ENCODE assay signal across 15 mouse cellular contexts in genomic region chr11:101842773-101843163, GRCm38 (mm10). TPM values are rescaled to one million over a fixed set of nuclear protein-coding genes. Genes with fewer than 3 reads are reported as not detected.
DNase-seq lines count a peak whose midpoint lies in the region; ATAC-seq and TF ChIP-seq lines count a peak whose summit lies in the region.
"Had no signal": no experiment of that assay in that cellular context is flagged by ENCODE, and none has a peak within 500 bp of the region (broad histone marks: within the 10 kb centered on the region; RNA-seq: fewer than 3 reads in every experiment).

No protein-coding gene starts in this region.

- no peak for TF ChIP-seq CTCF in cerebellum, adult 2 months (IDR thresholded peaks at IDR 0.05; ENCODE audit: borderline replicate concordance, insufficient read depth, low read depth, low read length)

- DNase-seq in cerebellum, adult 2 months: no peak
- DNase-seq in cerebellum, adult 11-12 months: no peak
- DNase-seq in heart, postnatal 36 days: no peak
- DNase-seq in limb, embryonic 10.5 days (ENCODE audit: low spot score): no peak
- DNase-seq in left cerebral cortex, adult 9 months (ENCODE audit: low spot score in 2 of 2): no peak
- DNase-seq: embryo, embryonic 11 days; lung, adult 2 months; midbrain, embryonic 14.5 days had no signal

- peak overlapping the region; percentile 44 for H3K9ac ChIP-seq in heart, embryonic 16.5 days (ENCODE audit: low read length)
- H3K9ac ChIP-seq in limb, embryonic 12.5 days (replicated peaks): no peak overlapping the region
- H3K9ac ChIP-seq in stomach, embryonic 14.5 days (replicated peaks; ENCODE audit: low read depth, low read length): no peak overlapping the region
- H3K9ac ChIP-seq: forebrain, embryonic 12.5 days; neural tube, embryonic 12.5 days had no signal

- WGBS in cerebellum, adult 2 months: 16% methylated on average over 3 of the region's 3 CpGs
- WGBS in heart, embryonic 16.5 days: 60% methylated on average over 3 of the region's 3 CpGs
- WGBS in limb, embryonic 12.5 days: 83% methylated on average over 3 of the region's 3 CpGs
- 84% methylated on average over 3 of the region's 3 CpGs for WGBS in limb, embryonic 10.5 days
- 81% methylated on average over 3 of the region's 3 CpGs for WGBS in stomach, embryonic 14.5 days

- no peaks in the 10 kb centered on the region for H3K36me3 ChIP-seq in heart, embryonic 16.5 days (ENCODE audit: control insufficient read depth, insufficient read depth)
- H3K36me3 ChIP-seq in limb, embryonic 12.5 days: no peaks in the 10 kb centered on the region
- H3K36me3 ChIP-seq in limb, embryonic 10.5 days: no peaks in the 10 kb centered on the region
- H3K36me3 ChIP-seq in stomach, embryonic 14.5 days (ENCODE audit: control insufficient read depth, insufficient read depth, low read length): no peaks in the 10 kb centered on the region
- H3K36me3 ChIP-seq: forebrain, embryonic 12.5 days; neural tube, embryonic 12.5 days had no signal

- no peak overlapping the region for H3K4me3 ChIP-seq in cerebellum, adult 2 months (replicated peaks; ENCODE audit: insufficient read depth, low read depth, low read length)
- H3K4me3 ChIP-seq in heart, embryonic 16.5 days (ENCODE audit: low read length): no peak overlapping the region
- H3K4me3 ChIP-seq in limb, embryonic 12.5 days (replicated peaks): no peak overlapping the region
- no peak overlapping the region for H3K4me3 ChIP-seq in limb, embryonic 10.5 days
- H3K4me3 ChIP-seq in stomach, embryonic 14.5 days (ENCODE audit: low read depth, low read length): no peak overlapping the region
- H3K4me3 ChIP-seq: forebrain, embryonic 12.5 days; neural tube, embryonic 12.5 days had no signal

- H3K4me2 ChIP-seq in heart, embryonic 16.5 days (ENCODE audit: low read depth, low read length): peak overlapping the region; percentile 44
- H3K4me2 ChIP-seq in limb, embryonic 12.5 days: no peak overlapping the region
- no peak overlapping the region for H3K4me2 ChIP-seq in stomach, embryonic 14.5 days (replicated peaks; ENCODE audit: low read depth, low read length)
- H3K4me2 ChIP-seq: forebrain, embryonic 12.5 days; neural tube, embryonic 12.5 days had no signal

- intact Hi-C loops in heart, postnatal 36 days (cut with DNase I): no loop called here

- peak overlapping the region; percentile 69 for H3K27ac ChIP-seq in cerebellum, adult 2 months (ENCODE audit: insufficient read depth, low read length)
- H3K27ac ChIP-seq in heart, embryonic 16.5 days (ENCODE audit: low read length): peak overlapping the region; percentile 98
- H3K27ac ChIP-seq in limb, embryonic 12.5 days: peak overlapping the region; percentile 26; the same call in 1 of the 2 replicates
- no peak overlapping the region for H3K27ac ChIP-seq in limb, embryonic 10.5 days
- peak overlapping the region; percentile 69; the same call in 1 of the 2 replicates for H3K27ac ChIP-seq in stomach, embryonic 14.5 days (ENCODE audit: low read length)
- H3K27ac ChIP-seq: forebrain, embryonic 12.5 days; neural tube, embryonic 12.5 days had no signal

- peaks cover 29% of the 10 kb centered on the region for H3K4me1 ChIP-seq in cerebellum, adult 2 months (ENCODE audit: control insufficient read depth, insufficient read depth, low read length)
- H3K4me1 ChIP-seq in heart, embryonic 16.5 days (ENCODE audit: control insufficient read depth, insufficient read depth, low read length): peaks cover 19% of the 10 kb centered on the region
- H3K4me1 ChIP-seq in limb, embryonic 12.5 days (replicated peaks): peaks cover 10% of the 10 kb centered on the region
- H3K4me1 ChIP-seq in limb, embryonic 10.5 days: peaks cover 6% of the 10 kb centered on the region; the same call in 1 of the 2 replicates
- H3K4me1 ChIP-seq in stomach, embryonic 14.5 days (ENCODE audit: control insufficient read depth, insufficient read depth, low read length): peaks cover 4% of the 10 kb centered on the region; the same call in 1 of the 2 replicates
- H3K4me1 ChIP-seq: forebrain, embryonic 12.5 days; neural tube, embryonic 12.5 days had no signal

- no peak for TF ChIP-seq POLR2A in cerebellum, adult 2 months (IDR thresholded peaks at IDR 0.05; ENCODE audit: borderline replicate concordance, insufficient read depth, low read length)

- H3K27me3 ChIP-seq in cerebellum, adult 2 months (ENCODE audit: control insufficient read depth, insufficient read depth, low read length): no peaks in the 10 kb centered on the region
- no peaks in the 10 kb centered on the region for H3K27me3 ChIP-seq in heart, embryonic 16.5 days (ENCODE audit: control insufficient read depth, insufficient read depth, low read length)
- no peaks in the 10 kb centered on the region for H3K27me3 ChIP-seq in limb, embryonic 12.5 days
- H3K27me3 ChIP-seq in limb, embryonic 10.5 days (ENCODE audit: low read depth, poor library complexity, severe bottlenecking): no peaks in the 10 kb centered on the region
- no peaks in the 10 kb centered on the region for H3K27me3 ChIP-seq in stomach, embryonic 14.5 days (ENCODE audit: control insufficient read depth, insufficient read depth, low read length)
- H3K27me3 ChIP-seq: forebrain, embryonic 12.5 days; neural tube, embryonic 12.5 days; Patski had no signal

- no peak for ATAC-seq in heart, embryonic 16.5 days (replicated peaks; ENCODE audit: extremely low read depth, insufficient read depth, low FRiP score)
- no peak for ATAC-seq in limb, embryonic 12.5 days (ENCODE audit: insufficient number of reproducible peaks, insufficient read depth, low FRiP score, low TSS enrichment, low read depth)
- ATAC-seq in stomach, embryonic 14.5 days (ENCODE audit: insufficient number of reproducible peaks, insufficient read depth, low FRiP score, low read depth): peak; percentile 31; the same call in 1 of the 2 replicates
- ATAC-seq: inflammation-experienced regulatory T-cells, adult 6 months; Patski had no signal

- H3K9me3 ChIP-seq in heart, embryonic 16.5 days (replicated peaks; ENCODE audit: control insufficient read depth, low read length): peaks cover 4% of the 10 kb centered on the region; the same call in 1 of the 2 replicates
- H3K9me3 ChIP-seq in limb, embryonic 12.5 days: peaks cover 14% of the 10 kb centered on the region
- H3K9me3 ChIP-seq in limb, embryonic 10.5 days (replicated peaks): peaks cover 5% of the 10 kb centered on the region; the same call in 1 of the 2 replicates
- no peaks in the 10 kb centered on the region for H3K9me3 ChIP-seq in stomach, embryonic 14.5 days (ENCODE audit: control insufficient read depth, low read depth, low read length)
- H3K9me3 ChIP-seq: forebrain, embryonic 12.5 days had no signal

RNA-seq across cellular contexts. Expression of gene Meox1, which starts 51.4 kb away (rescaled TPM):
- polyA plus RNA-seq in cerebellum, adult 2 months (2012; rRNA removed): 1.5 and 1.8 TPM in 2 replicates
- 14.9 and 15.0 TPM in 2 replicates for polyA plus RNA-seq in heart, embryonic 16.5 days (2015; fragmentation: Nextera tagmentation; extraction: Ambion mirVana)
- total RNA-seq in heart, postnatal 36 days (2021): 1 to 10 TPM; 6.9 to 8.0 TPM
- 13.5 and 14.1 TPM in 2 replicates for polyA plus RNA-seq in limb, embryonic 12.5 days (2016; fragmentation: Nextera tagmentation; extraction: Ambion mirVana)
- 11.2 and 12.1 TPM in 2 replicates for polyA plus RNA-seq in limb, embryonic 10.5 days (2016; fragmentation: Nextera tagmentation; extraction: Ambion mirVana)
- 5.2 and 5.6 TPM in 2 replicates for polyA plus RNA-seq in stomach, embryonic 14.5 days (2014; fragmentation: Nextera tagmentation; extraction: Ambion mirVana)
- polyA plus RNA-seq: inflammation-experienced regulatory T-cells, adult 6 months had no signal

RNA-seq across cellular contexts. Expression of gene Etv4, which starts 57.6 kb away (rescaled TPM):
- 26.9 and 27.0 TPM in 2 replicates for polyA plus RNA-seq in cerebellum, adult 2 months (2012; rRNA removed)
- 3.3 and 4.2 TPM in 2 replicates for polyA plus RNA-seq in heart, embryonic 16.5 days (2015; fragmentation: Nextera tagmentation; extraction: Ambion mirVana)
- total RNA-seq in heart, postnatal 36 days (2021): under 1 TPM; 0.19 TPM
- 22.9 and 26.2 TPM in 2 replicates for polyA plus RNA-seq in limb, embryonic 12.5 days (2016; fragmentation: Nextera tagmentation; extraction: Ambion mirVana)
- 37.8 and 48.3 TPM in 2 replicates for polyA plus RNA-seq in limb, embryonic 10.5 days (2016; fragmentation: Nextera tagmentation; extraction: Ambion mirVana)
- polyA plus RNA-seq in stomach, embryonic 14.5 days (2014; fragmentation: Nextera tagmentation; extraction: Ambion mirVana): 8.7 and 9.1 TPM in 2 replicates
